Mouse (Mus musculus) neural tube, embryonic 11.5 days (tissue): Measurements from ENCODE around the gene Vwc2. TPM values are rescaled to one million over a fixed set of nuclear protein-coding genes. Genes with fewer than 3 reads are reported as not detected.
A peak's percentile ranks its signal among the peaks of the same experiment; 100 is the strongest.

Source experiments
- ATAC-seq: fragments of 200-750 bp; cut with Nextera tagmentation; 2 replicates; pipeline ENCODE4 v1.8.0; 2017; ENCODE audit warnings: moderate number of reproducible peaks, mild to moderate bottlenecking, moderate TSS enrichment, moderate library complexity; ENCODE audit not compliant: insufficient read depth, low FRiP score, low TSS enrichment
- DNase-seq: peaks from one replicate; pipeline ENCODE4 v3.0.0-alpha.2; 2015; ENCODE audit warnings: low spot score
- H3K27ac ChIP-seq: fragments of 300-500 bp; sonication (generic); 2 replicates; pipeline ENCODE4 v1.5.1; 2014; ENCODE audit warnings: low read depth, mild to moderate bottlenecking, low read length
- H3K27me3 ChIP-seq: fragments of 300-500 bp; sonication (generic); 2 replicates; pipeline ENCODE4 v1.6.1; 2014; ENCODE audit warnings: mild to moderate bottlenecking, low read length, mixed read lengths; ENCODE audit not compliant: control insufficient read depth, insufficient read depth
- H3K36me3 ChIP-seq: fragments of 300-500 bp; sonication (generic); 2 replicates; pipeline ENCODE4 v1.6.1; 2014; ENCODE audit warnings: mild to moderate bottlenecking, low read length, moderate library complexity, mixed read lengths; ENCODE audit not compliant: control insufficient read depth, insufficient read depth
- H3K4me1 ChIP-seq: fragments of 300-500 bp; sonication (generic); 2 replicates; pipeline ENCODE4 v1.6.1; 2014; ENCODE audit warnings: low read length, mixed read lengths; ENCODE audit not compliant: control insufficient read depth, insufficient read depth
- H3K4me2 ChIP-seq: fragments of 300-500 bp; sonication (generic); 2 replicates; pipeline ENCODE4 v1.6.1; 2014; ENCODE audit warnings: low read depth, mild to moderate bottlenecking, moderate library complexity
- H3K4me3 ChIP-seq: fragments of 300-500 bp; sonication (generic); 2 replicates; pipeline ENCODE4 v1.5.1; 2014; ENCODE audit warnings: low read depth, low read length
- H3K9ac ChIP-seq: fragments of 300-500 bp; sonication (generic); 2 replicates; pipeline ENCODE4 v1.6.1; 2014; ENCODE audit warnings: mild to moderate bottlenecking, low read length
- H3K9me3 ChIP-seq: fragments of 300-500 bp; sonication (generic); 2 replicates; pipeline ENCODE4 v1.6.1; 2016; ENCODE audit warnings: low read length; ENCODE audit not compliant: control insufficient read depth
- WGBS: fragments of 180-500 bp; shearing (Covaris S2); extraction: QIAGEN DNeasy Blood & Tissue Kit; methylation state at CpG from one replicate; pipeline ENCODE4 v1.1.7; 2014; 5-methylcytosine and 5-hydroxymethylcytosine counted together
- polyA plus RNA-seq: library from polyadenylated mRNA; unstranded; fragments of >200 nt; fragmentation: Nextera tagmentation; extraction: Ambion mirVana; gene quantifications from 2 replicates; pipeline ENCODE4 v1.2.1, GENCODE M21; 2014

Gene Vwc2
- polyA plus RNA-seq, 1 experiment from 2014 or later: 0.61 TPM

GRCm38 (mm10) chr11:11114234-11115030 lies 409 bp downstream of the Vwc2 start:
- no peak overlapping the region for H3K27ac ChIP-seq
- no peak for DNase-seq
- no peaks in the 10 kb centered on the region for H3K36me3 ChIP-seq
- peaks cover 42% of the 10 kb centered on the region for H3K27me3 ChIP-seq
- H3K4me2 ChIP-seq: peak overlapping the region; percentile 96
- H3K4me3 ChIP-seq: peak overlapping the region; percentile 52
- under 1% methylated on average over 34 of the region's 34 CpGs for WGBS
- no peaks in the 10 kb centered on the region for H3K9me3 ChIP-seq
- peak; percentile 14 for ATAC-seq
- no peaks in the 10 kb centered on the region for H3K4me1 ChIP-seq
- H3K9ac ChIP-seq: peak overlapping the region; percentile 22

GRCm38 (mm10) chr11:11115031-11115647 lies 1.1 kb downstream of the Vwc2 start:
- DNase-seq (peak; percentile 11), ATAC-seq (no peak)
- no peak overlapping the region for H3K27ac ChIP-seq
- H3K9ac ChIP-seq: peak overlapping the region; percentile 44
- H3K9me3 ChIP-seq: no peaks in the 10 kb centered on the region
- H3K36me3 ChIP-seq: no peaks in the 10 kb centered on the region
- no peaks in the 10 kb centered on the region for H3K4me1 ChIP-seq
- WGBS: 1% methylated on average over 17 of the region's 17 CpGs
- H3K4me2 ChIP-seq: peak overlapping the region; percentile 96
- H3K27me3 ChIP-seq: peaks cover 42% of the 10 kb centered on the region
- H3K4me3 ChIP-seq: peak overlapping the region; percentile 52

GRCm38 (mm10) chr11:11115648-11116590 lies 1.9 kb downstream of the Vwc2 start:
- peak overlapping the region; percentile 52 for H3K4me3 ChIP-seq
- H3K4me2 ChIP-seq: peak overlapping the region; percentile 96
- ATAC-seq (peak; percentile 78), DNase-seq (peak; percentile 58)
- under 1% methylated on average over 93 of the region's 93 CpGs for WGBS
- H3K9me3 ChIP-seq: no peaks in the 10 kb centered on the region
- no peaks in the 10 kb centered on the region for H3K4me1 ChIP-seq
- peak overlapping the region; percentile 44 for H3K9ac ChIP-seq
- H3K36me3 ChIP-seq: no peaks in the 10 kb centered on the region
- no peak overlapping the region for H3K27ac ChIP-seq
- H3K27me3 ChIP-seq: peaks cover 42% of the 10 kb centered on the region

- H3K4me1 ChIP-seq: no peaks in the 10 kb centered on the region
- 0 out of 2 replicates have a peak overlapping the region, but pooled peaks have one; percentile 52 for H3K4me3 ChIP-seq
- H3K36me3 ChIP-seq: no peaks in the 10 kb centered on the region
- no peak overlapping the region for H3K9ac ChIP-seq
- 5% methylated on average over 3 of the region's 3 CpGs for WGBS
- ATAC-seq (no peak), DNase-seq (no peak)
- no peaks in the 10 kb centered on the region for H3K9me3 ChIP-seq
- H3K4me2 ChIP-seq: peak overlapping the region; percentile 96
- H3K27me3 ChIP-seq: peaks cover 42% of the 10 kb centered on the region
- no peak overlapping the region for H3K27ac ChIP-seq
Measured at GRCm38 (mm10) chr11:11116736-11117135, 2.7 kb downstream of the Vwc2 start.

GRCm38 (mm10) chr11:11122866-11123265 lies 8.8 kb downstream of the Vwc2 start:
- 84% methylated on average over 4 of the region's 4 CpGs for WGBS
- no peak overlapping the region for H3K27ac ChIP-seq
- H3K36me3 ChIP-seq: no peaks in the 10 kb centered on the region
- DNase-seq (no peak), ATAC-seq (no peak)
- H3K4me2 ChIP-seq: no peak overlapping the region
- no peak overlapping the region for H3K4me3 ChIP-seq
- no peaks in the 10 kb centered on the region for H3K27me3 ChIP-seq
- no peak overlapping the region for H3K9ac ChIP-seq
- H3K9me3 ChIP-seq: no peaks in the 10 kb centered on the region
- H3K4me1 ChIP-seq: no peaks in the 10 kb centered on the region

GRCm38 (mm10) chr11:11131414-11132077 lies 17.5 kb downstream of the Vwc2 start:
- no peak overlapping the region for H3K27ac ChIP-seq
- no peaks in the 10 kb centered on the region for H3K36me3 ChIP-seq
- H3K27me3 ChIP-seq: no peaks in the 10 kb centered on the region
- peak; percentile 65 for DNase-seq
- no peak overlapping the region for H3K4me3 ChIP-seq
- H3K9ac ChIP-seq: no peak overlapping the region
- ATAC-seq: peak; percentile 73; the same call in 1 of the 2 replicates
- no peaks in the 10 kb centered on the region for H3K9me3 ChIP-seq
- no peaks in the 10 kb centered on the region for H3K4me1 ChIP-seq
- no peak overlapping the region for H3K4me2 ChIP-seq
- 65% methylated on average over 14 of the region's 14 CpGs for WGBS

GRCm38 (mm10) chr11:11140622-11141021 lies 26.6 kb downstream of the Vwc2 start:
- ATAC-seq (no peak), DNase-seq (no peak)
- Histone ChIP-seq H3K27ac (no peak overlapping the region), H3K4me1 (no peaks in the 10 kb centered on the region), H3K9ac (no peak overlapping the region), H3K36me3 (no peaks in the 10 kb centered on the region), H3K27me3 (no peaks in the 10 kb centered on the region), H3K4me2 (no peak overlapping the region), H3K4me3 (no peak overlapping the region), H3K9me3 (no peaks in the 10 kb centered on the region)

GRCm38 (mm10) chr11:11152681-11153080 lies 38.7 kb downstream of the Vwc2 start:
- Histone ChIP-seq H3K4me1 (no peaks in the 10 kb centered on the region), H3K9me3 (no peaks in the 10 kb centered on the region), H3K4me2 (no peak overlapping the region), H3K36me3 (no peaks in the 10 kb centered on the region), H3K27me3 (no peaks in the 10 kb centered on the region), H3K27ac (no peak overlapping the region), H3K9ac (no peak overlapping the region), H3K4me3 (no peak overlapping the region)
- DNase-seq (no peak), ATAC-seq (no peak)
- WGBS: 78% methylated on average over 1 of the region's 1 CpGs
